Mouse (Mus musculus): ENCODE results near the gene Astn2. TPM values are rescaled to one million over a fixed set of nuclear protein-coding genes. Genes with fewer than 3 reads are reported as not detected.
A peak's percentile ranks its signal among the peaks of the same experiment; 100 is the strongest.

The Astn2 gene
- polyA plus RNA-seq, 1 experiment from 2014 or later = 1.9 TPM

DNA sequence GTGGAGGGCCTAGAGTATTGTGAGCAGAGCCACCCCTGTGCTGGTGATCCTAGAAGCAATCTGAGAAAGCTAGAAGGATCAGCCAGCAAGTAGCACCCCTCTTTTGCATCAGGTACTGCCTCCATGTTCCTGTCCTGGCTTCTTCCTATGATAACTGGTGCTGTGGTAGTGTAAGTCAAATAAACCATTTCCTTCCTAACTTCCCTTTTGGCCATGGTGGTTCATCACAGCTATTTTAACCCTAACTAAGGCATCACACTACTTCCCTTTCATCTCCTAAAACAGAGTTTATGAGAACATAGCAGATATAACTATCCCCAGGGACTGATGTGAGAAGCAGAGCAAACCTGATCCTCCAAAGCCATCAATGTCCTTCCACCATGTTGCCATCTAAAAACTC, 897.5 kb downstream of the Astn2 start:
- Histone ChIP-seq H3K4me3 (no peak overlapping the region), H3K9me3 (no peaks in the 10 kb centered on the region), H3K27me3 (no peaks in the 10 kb centered on the region), H3K9ac (no peak overlapping the region), H3K27ac (no peak overlapping the region), H3K4me2 (replicated peaks) (no peak overlapping the region), H3K36me3 (no peaks in the 10 kb centered on the region), H3K4me1 (peaks cover 13% of the 10 kb centered on the region)
- no peak for ATAC-seq (ENCODE audit: low FRiP score, low read depth)

DNA sequence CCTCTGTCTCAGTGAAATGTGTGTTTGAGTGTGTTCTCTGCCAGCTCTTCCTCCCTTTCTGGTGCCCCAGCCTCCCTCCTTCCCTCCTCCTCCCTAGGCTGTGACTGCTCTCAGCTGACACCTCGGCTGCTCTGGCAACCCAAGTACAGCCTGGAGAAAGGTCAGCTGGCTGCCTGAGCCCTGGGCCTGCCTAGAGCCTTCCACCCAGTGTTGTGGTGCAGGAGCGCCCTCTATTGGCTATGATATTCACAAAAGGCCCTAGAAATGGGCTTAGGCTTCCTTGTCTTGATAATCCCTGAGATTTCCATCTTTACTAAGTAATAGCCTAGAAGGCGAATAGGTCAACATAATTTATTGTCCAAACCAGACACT, 908.0 kb downstream of the Astn2 start:
- 3% methylated on average over 3 of the region's 3 CpGs for WGBS
- H3K4me2 ChIP-seq (replicated peaks) = no peak overlapping the region
- H3K9ac ChIP-seq = no peak overlapping the region
- H3K27me3 ChIP-seq = no peaks in the 10 kb centered on the region
- H3K4me1 ChIP-seq = peaks cover 13% of the 10 kb centered on the region
- no peak overlapping the region for H3K4me3 ChIP-seq
- H3K9me3 ChIP-seq = no peaks in the 10 kb centered on the region
- no peaks in the 10 kb centered on the region for H3K36me3 ChIP-seq
- no peak overlapping the region for H3K27ac ChIP-seq
- ATAC-seq (ENCODE audit: low FRiP score, low read depth) = peak; percentile 97

GRCm38 (mm10) chr4:65495705-65496462, 908.5 kb downstream of the Astn2 start:
- no peaks in the 10 kb centered on the region for H3K36me3 ChIP-seq
- no peaks in the 10 kb centered on the region for H3K27me3 ChIP-seq
- H3K4me2 ChIP-seq (replicated peaks) = no peak overlapping the region
- peak; percentile 22 for ATAC-seq (ENCODE audit: low FRiP score, low read depth)
- peaks cover 15% of the 10 kb centered on the region for H3K4me1 ChIP-seq
- no peaks in the 10 kb centered on the region for H3K9me3 ChIP-seq
- H3K9ac ChIP-seq = no peak overlapping the region
- 64% methylated on average over 6 of the region's 6 CpGs for WGBS
- no peak overlapping the region for H3K27ac ChIP-seq
- no peak overlapping the region for H3K4me3 ChIP-seq

- H3K4me1 ChIP-seq = peaks cover 15% of the 10 kb centered on the region
- H3K4me2 ChIP-seq (replicated peaks) = no peak overlapping the region
- 58% methylated on average over 2 of the region's 2 CpGs for WGBS
- no peak overlapping the region for H3K9ac ChIP-seq
- no peak overlapping the region for H3K4me3 ChIP-seq
- no peaks in the 10 kb centered on the region for H3K36me3 ChIP-seq
- H3K27ac ChIP-seq = no peak overlapping the region
- no peak for ATAC-seq (ENCODE audit: low FRiP score, low read depth)
- no peaks in the 10 kb centered on the region for H3K27me3 ChIP-seq
- H3K9me3 ChIP-seq = no peaks in the 10 kb centered on the region
These were observed 912.9 kb downstream of the Astn2 start for GRCm38 (mm10) chr4:65491541-65491940.

DNA sequence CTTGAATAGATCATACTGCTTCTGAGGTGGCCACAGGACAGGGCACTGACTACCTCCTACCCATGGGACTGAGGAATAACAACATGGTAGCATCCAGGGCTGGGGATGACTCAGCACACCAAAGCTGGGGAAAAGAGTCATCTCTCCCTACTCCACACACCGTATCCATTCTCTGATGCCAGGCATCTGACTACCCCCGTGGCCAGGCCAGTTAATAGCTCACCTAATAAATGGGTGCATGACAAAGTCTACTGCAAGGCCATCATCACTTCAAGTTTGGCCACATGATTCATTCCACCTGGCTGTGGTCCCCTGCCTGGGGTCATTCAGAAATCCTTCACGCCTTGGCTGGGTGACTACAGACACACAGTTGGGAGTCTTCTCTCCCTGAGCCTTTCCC, 914.7 kb downstream of the Astn2 start:
- WGBS = 66% methylated on average over 3 of the region's 3 CpGs
- H3K4me2 ChIP-seq (replicated peaks) = no peak overlapping the region
- no peaks in the 10 kb centered on the region for H3K27me3 ChIP-seq
- H3K9ac ChIP-seq = no peak overlapping the region
- no peak overlapping the region for H3K4me3 ChIP-seq
- H3K27ac ChIP-seq = no peak overlapping the region
- peaks cover 7% of the 10 kb centered on the region for H3K4me1 ChIP-seq
- no peaks in the 10 kb centered on the region for H3K9me3 ChIP-seq
- H3K36me3 ChIP-seq = no peaks in the 10 kb centered on the region
- ATAC-seq (ENCODE audit: low FRiP score, low read depth) = no peak

GRCm38 (mm10) chr4:65481632-65482031, 922.8 kb downstream of the Astn2 start:
- 73% methylated on average over 5 of the region's 5 CpGs for WGBS
- H3K27me3 ChIP-seq = no peaks in the 10 kb centered on the region
- H3K4me3 ChIP-seq = no peak overlapping the region

DNA sequence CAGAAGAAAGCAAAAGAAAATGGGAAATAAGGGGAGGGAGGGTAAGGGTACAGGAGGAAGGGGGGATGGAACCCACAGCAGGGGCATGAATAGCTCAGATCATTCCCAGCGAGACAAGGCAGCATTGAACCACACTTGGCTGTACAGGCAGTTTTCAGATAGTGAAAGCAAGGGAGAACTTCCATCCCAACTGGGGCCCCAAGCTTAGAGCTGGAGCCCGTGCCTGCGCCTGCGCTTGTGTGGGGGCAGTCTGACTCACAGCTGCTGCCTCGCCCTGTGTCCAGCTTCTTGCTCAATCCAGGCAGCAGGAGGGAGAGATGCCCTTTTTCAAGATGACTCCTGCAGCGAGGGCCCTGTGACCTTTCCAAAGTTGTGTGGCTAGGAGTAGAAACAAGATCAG, 927.3 kb downstream of the Astn2 start:
- ATAC-seq (ENCODE audit: low FRiP score, low read depth) = 0 out of 2 replicates have a peak, but pooled peaks have one; percentile 28
- no peak overlapping the region for H3K4me3 ChIP-seq
- WGBS = 57% methylated on average over 6 of the region's 6 CpGs
- H3K9me3 ChIP-seq = no peaks in the 10 kb centered on the region
- no peak overlapping the region for H3K9ac ChIP-seq
- no peaks in the 10 kb centered on the region for H3K36me3 ChIP-seq
- no peak overlapping the region for H3K27ac ChIP-seq
- H3K4me1 ChIP-seq = peaks cover 16% of the 10 kb centered on the region
- no peaks in the 10 kb centered on the region for H3K27me3 ChIP-seq
- peak overlapping the region; percentile 15; the same call in 1 of the 2 replicates for H3K4me2 ChIP-seq (replicated peaks)

More at GRCm38 (mm10) chr4:65481632-65482031, 922.8 kb downstream of the Astn2 start:
- H3K36me3 ChIP-seq = no peaks in the 10 kb centered on the region
- no peaks in the 10 kb centered on the region for H3K9me3 ChIP-seq
- H3K4me1 ChIP-seq = 0 out of 2 replicates have a peak, but pooled peaks cover 5% of the 10 kb centered on the region
- H3K4me2 ChIP-seq (replicated peaks) = no peak overlapping the region
- ATAC-seq (ENCODE audit: low FRiP score, low read depth) = no peak
- H3K27ac ChIP-seq = no peak overlapping the region
- H3K9ac ChIP-seq = no peak overlapping the region

DNA sequence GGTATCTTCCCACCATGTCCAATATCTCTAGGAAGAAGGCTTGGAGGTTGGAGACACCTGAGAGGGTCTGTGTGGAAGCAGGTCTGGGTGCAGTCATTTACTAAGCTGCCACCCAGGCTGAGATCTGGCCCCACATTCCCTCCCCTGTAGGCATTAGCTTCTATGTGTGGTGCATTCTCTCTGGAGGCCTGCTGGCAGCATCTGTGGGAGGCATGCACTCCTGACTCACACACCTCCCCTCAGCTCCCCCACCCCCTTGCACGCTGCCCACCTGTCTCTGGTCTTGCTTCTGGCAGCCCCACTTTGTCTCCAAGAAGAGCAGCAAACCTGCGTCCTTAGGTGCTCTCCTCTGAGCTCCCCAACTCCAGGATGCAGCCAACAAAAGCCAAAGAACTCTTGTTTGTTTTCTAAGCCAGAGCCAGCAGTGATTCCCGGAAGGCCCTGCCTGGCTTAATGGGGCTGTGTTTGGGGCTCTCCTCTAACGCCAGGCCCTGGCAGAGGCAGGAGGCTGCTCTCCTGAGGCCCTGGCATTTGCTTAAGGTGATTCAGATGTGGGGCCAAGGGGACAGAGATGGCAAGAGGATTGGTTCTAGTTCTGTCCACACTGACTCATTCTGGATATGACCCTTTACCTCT, 928.4 kb downstream of the Astn2 start:
- no peak overlapping the region for H3K27ac ChIP-seq
- 52% methylated on average over 4 of the region's 4 CpGs for WGBS
- ATAC-seq (ENCODE audit: low FRiP score, low read depth) = no peak
- H3K4me2 ChIP-seq (replicated peaks) = no peak overlapping the region
- H3K9ac ChIP-seq = no peak overlapping the region
- no peak overlapping the region for H3K4me3 ChIP-seq
- H3K36me3 ChIP-seq = no peaks in the 10 kb centered on the region
- no peaks in the 10 kb centered on the region for H3K9me3 ChIP-seq
- H3K27me3 ChIP-seq = no peaks in the 10 kb centered on the region
- peaks cover 16% of the 10 kb centered on the region for H3K4me1 ChIP-seq

GRCm38 (mm10) chr4:65473141-65473540, 931.3 kb downstream of the Astn2 start:
- Histone ChIP-seq H3K4me1 (peaks cover 16% of the 10 kb centered on the region), H3K9ac (no peak overlapping the region), H3K4me3 (no peak overlapping the region), H3K36me3 (no peaks in the 10 kb centered on the region), H3K27ac (no peak overlapping the region), H3K4me2 (replicated peaks) (no peak overlapping the region), H3K27me3 (no peaks in the 10 kb centered on the region), H3K9me3 (no peaks in the 10 kb centered on the region)
- no peak for ATAC-seq (ENCODE audit: low FRiP score, low read depth)
- 75% methylated on average over 5 of the region's 5 CpGs for WGBS

- Histone ChIP-seq H3K4me2 (replicated peaks) (no peak overlapping the region), H3K4me3 (no peak overlapping the region), H3K4me1 (no peaks in the 10 kb centered on the region), H3K27ac (no peak overlapping the region), H3K9me3 (no peaks in the 10 kb centered on the region), H3K27me3 (no peaks in the 10 kb centered on the region), H3K9ac (no peak overlapping the region), H3K36me3 (no peaks in the 10 kb centered on the region)
- WGBS = 84% methylated on average over 4 of the region's 4 CpGs
- no peak for ATAC-seq (ENCODE audit: low FRiP score, low read depth)
These were observed 955.2 kb downstream of the Astn2 start for GRCm38 (mm10) chr4:65449171-65449570.

- H3K27ac ChIP-seq = peak overlapping the region; percentile 69; the same call in 1 of the 2 replicates
- no peaks in the 10 kb centered on the region for H3K27me3 ChIP-seq
- 40% methylated on average over 4 of the region's 4 CpGs for WGBS
- H3K4me1 ChIP-seq = peaks cover 16% of the 10 kb centered on the region
- no peaks in the 10 kb centered on the region for H3K9me3 ChIP-seq
- H3K4me3 ChIP-seq = no peak overlapping the region
- no peak overlapping the region for H3K9ac ChIP-seq
- no peak overlapping the region for H3K4me2 ChIP-seq (replicated peaks)
- ATAC-seq (ENCODE audit: low FRiP score, low read depth) = peak; percentile 90
- no peaks in the 10 kb centered on the region for H3K36me3 ChIP-seq
These were observed 962.7 kb downstream of the Astn2 start for GRCm38 (mm10) chr4:65441746-65442145.

GRCm38 (mm10) chr4:65430804-65431203, 973.6 kb downstream of the Astn2 start:
- ATAC-seq (ENCODE audit: low FRiP score, low read depth) = peak; percentile 67; the same call in 1 of the 2 replicates
- no peaks in the 10 kb centered on the region for H3K27me3 ChIP-seq
- no peak overlapping the region for H3K9ac ChIP-seq
- H3K4me3 ChIP-seq = no peak overlapping the region
- H3K27ac ChIP-seq = no peak overlapping the region
- peaks cover 8% of the 10 kb centered on the region for H3K4me1 ChIP-seq
- WGBS = 52% methylated on average over 3 of the region's 3 CpGs
- no peaks in the 10 kb centered on the region for H3K36me3 ChIP-seq
- H3K9me3 ChIP-seq = no peaks in the 10 kb centered on the region
- H3K4me2 ChIP-seq (replicated peaks) = no peak overlapping the region
